Mouse (Mus musculus): ENCODE measurements around the gene Hmgcl.

GRCm38 (mm10) chr4:135926861-135927260 lies 19.4 kb upstream of the Hmgcl start:
- TF ChIP-seq POLR2A (IDR thresholded peaks at IDR 0.05; ENCODE audit: borderline replicate concordance, extremely low read depth, insufficient read depth, insufficient read length, poor library complexity, severe bottlenecking) (no peak), CTCF (IDR thresholded peaks at IDR 0.05; ENCODE audit: borderline replicate concordance, extremely low read depth, insufficient read depth, insufficient read length) (no peak)

Measured in brain, embryonic 14.5 days (tissue).